Mouse (Mus musculus) embryonic facial prominence, embryonic 12.5 days (tissue): ENCODE measurements at regions not wholly inside any gene's neighbourhood (a gene's known extent, or its start where the extent isn't known, plus 50 kb on each side); places are given as distances from the start of the nearest gene placed in this dataset.

ENCODE experiments used
- ATAC-seq: fragments of 200-750 bp; cut with Nextera tagmentation; 2 replicates; pipeline ENCODE4 v1.8.0; 2017; ENCODE audit not compliant: insufficient number of reproducible peaks, insufficient read depth, low FRiP score, low TSS enrichment
- H3K27ac ChIP-seq: fragments of 300-500 bp; sonication (generic); 2 replicates; pipeline ENCODE4 v1.5.1; 2016; ENCODE audit warnings: mild to moderate bottlenecking
- H3K27me3 ChIP-seq: fragments of 300-500 bp; sonication (generic); 2 replicates; pipeline ENCODE4 v1.6.1; 2016; ENCODE audit warnings: mild to moderate bottlenecking, moderate library complexity
- H3K36me3 ChIP-seq: fragments of 300-500 bp; sonication (generic); 2 replicates; pipeline ENCODE4 v1.6.1; 2016; ENCODE audit warnings: mild to moderate bottlenecking
- H3K4me1 ChIP-seq: fragments of 300-500 bp; sonication (generic); 2 replicates; pipeline ENCODE4 v1.6.1; 2016
- H3K4me2 ChIP-seq: fragments of 300-500 bp; sonication (generic); replicated peaks from 2 replicates; pipeline ENCODE4 v1.6.1; 2016; ENCODE audit warnings: mild to moderate bottlenecking, moderate library complexity
- H3K4me3 ChIP-seq: fragments of 300-500 bp; sonication (generic); 2 replicates; pipeline ENCODE4 v1.5.1; 2016; ENCODE audit warnings: mild to moderate bottlenecking
- H3K9ac ChIP-seq: fragments of 300-500 bp; sonication (generic); 2 replicates; pipeline ENCODE4 v1.6.1; 2016; ENCODE audit warnings: mild to moderate bottlenecking, moderate library complexity
- H3K9me3 ChIP-seq: fragments of 300-500 bp; sonication (generic); 2 replicates; pipeline ENCODE4 v1.6.1; 2016; ENCODE audit warnings: mild to moderate bottlenecking, moderate library complexity
- WGBS: fragments of 180-500 bp; shearing (Covaris S2); methylation state at CpG from one replicate; pipeline ENCODE4 v1.1.7; 2016; 5-methylcytosine and 5-hydroxymethylcytosine counted together

GRCm38 (mm10) chr13:28618961-28619360 is 334.6 kb downstream of the Sox4 start:
- Histone ChIP-seq H3K36me3 (no peaks in the 10 kb centered on the region), H3K4me1 (no peaks in the 10 kb centered on the region), H3K4me3 (no peak overlapping the region), H3K4me2 (no peak overlapping the region), H3K27ac (no peak overlapping the region), H3K27me3 (no peaks in the 10 kb centered on the region), H3K9ac (no peak overlapping the region), H3K9me3 (no peaks in the 10 kb centered on the region)
- 16% methylated on average over 3 of the region's 3 CpGs for WGBS
- no peak for ATAC-seq

GRCm38 (mm10) chr13:28617503-28617902 is 336.0 kb downstream of the Sox4 start:
- Histone ChIP-seq H3K4me3 (no peak overlapping the region), H3K36me3 (no peaks in the 10 kb centered on the region), H3K9ac (no peak overlapping the region), H3K9me3 (no peaks in the 10 kb centered on the region), H3K27me3 (no peaks in the 10 kb centered on the region), H3K4me1 (no peaks in the 10 kb centered on the region), H3K4me2 (no peak overlapping the region), H3K27ac (no peak overlapping the region)
- ATAC-seq, result no peak
- WGBS, result 97% methylated on average over 4 of the region's 4 CpGs

- Histone ChIP-seq H3K27me3 (no peaks in the 10 kb centered on the region), H3K9ac (no peak overlapping the region), H3K36me3 (no peaks in the 10 kb centered on the region), H3K9me3 (no peaks in the 10 kb centered on the region), H3K27ac (no peak overlapping the region), H3K4me3 (no peak overlapping the region), H3K4me1 (no peaks in the 10 kb centered on the region), H3K4me2 (no peak overlapping the region)
- no peak for ATAC-seq
- 85% methylated on average over 9 of the region's 9 CpGs for WGBS
Measured at GRCm38 (mm10) chr13:28616645-28617381, 336.7 kb downstream of the Sox4 start.

- WGBS, result 43% methylated on average over 6 of the region's 6 CpGs
- peaks cover 16% of the 10 kb centered on the region; the same call in 1 of the 2 replicates for H3K4me1 ChIP-seq
- H3K4me2 ChIP-seq, result no peak overlapping the region
- no peak overlapping the region for H3K9ac ChIP-seq
- no peaks in the 10 kb centered on the region for H3K9me3 ChIP-seq
- no peaks in the 10 kb centered on the region for H3K36me3 ChIP-seq
- H3K4me3 ChIP-seq, result no peak overlapping the region
- ATAC-seq, result no peak
- H3K27ac ChIP-seq, result no peak overlapping the region; the same call in 1 of the 2 replicates
- H3K27me3 ChIP-seq, result no peaks in the 10 kb centered on the region
Measured at GRCm38 (mm10) chr13:28607551-28608114, 345.9 kb downstream of the Sox4 start.

- Histone ChIP-seq H3K4me2 (no peak overlapping the region), H3K4me1 (peaks cover 16% of the 10 kb centered on the region; the same call in 1 of the 2 replicates), H3K4me3 (no peak overlapping the region), H3K9me3 (no peaks in the 10 kb centered on the region), H3K36me3 (no peaks in the 10 kb centered on the region), H3K27me3 (no peaks in the 10 kb centered on the region), H3K9ac (no peak overlapping the region), H3K27ac (no peak overlapping the region)
- ATAC-seq, result no peak
- WGBS, result 96% methylated on average over 1 of the region's 1 CpGs
Measured at GRCm38 (mm10) chr13:28606651-28607050, 346.9 kb downstream of the Sox4 start.

GRCm38 (mm10) chr13:28605833-28606232 is 347.7 kb downstream of the Sox4 start:
- no peaks in the 10 kb centered on the region for H3K9me3 ChIP-seq
- WGBS, result 74% methylated on average over 1 of the region's 1 CpGs
- ATAC-seq, result no peak

GRCm38 (mm10) chr13:28604016-28604415 is 346.7 kb downstream of the Gm11361 start:
- Histone ChIP-seq H3K9me3 (no peaks in the 10 kb centered on the region), H3K4me1 (peaks cover 22% of the 10 kb centered on the region; the same call in 1 of the 2 replicates), H3K27me3 (no peaks in the 10 kb centered on the region), H3K4me2 (no peak overlapping the region), H3K9ac (no peak overlapping the region), H3K36me3 (no peaks in the 10 kb centered on the region), H3K4me3 (no peak overlapping the region), H3K27ac (no peak overlapping the region)
- WGBS, result 42% methylated on average over 6 of the region's 6 CpGs
- ATAC-seq, result no peak

More at GRCm38 (mm10) chr13:28605833-28606232, 347.7 kb downstream of the Sox4 start:
- Histone ChIP-seq H3K4me1 (peaks cover 18% of the 10 kb centered on the region; the same call in 1 of the 2 replicates), H3K27ac (no peak overlapping the region), H3K36me3 (no peaks in the 10 kb centered on the region), H3K4me2 (no peak overlapping the region), H3K4me3 (no peak overlapping the region), H3K9ac (no peak overlapping the region), H3K27me3 (no peaks in the 10 kb centered on the region)

- H3K9ac ChIP-seq, result no peak overlapping the region
- WGBS, result 54% methylated on average over 5 of the region's 5 CpGs
- H3K36me3 ChIP-seq, result no peaks in the 10 kb centered on the region
- H3K27ac ChIP-seq, result no peak overlapping the region
- no peaks in the 10 kb centered on the region for H3K27me3 ChIP-seq
- no peak overlapping the region for H3K4me2 ChIP-seq
- no peak for ATAC-seq
- H3K4me3 ChIP-seq, result no peak overlapping the region
- H3K4me1 ChIP-seq, result peaks cover 15% of the 10 kb centered on the region; the same call in 1 of the 2 replicates
- no peaks in the 10 kb centered on the region for H3K9me3 ChIP-seq
Measured at GRCm38 (mm10) chr13:28600792-28601191, 343.5 kb downstream of the Gm11361 start.

GRCm38 (mm10) chr13:28596367-28596766 is 339.0 kb downstream of the Gm11361 start:
- H3K27me3 ChIP-seq, result no peaks in the 10 kb centered on the region
- H3K4me1 ChIP-seq, result peaks cover 6% of the 10 kb centered on the region; the same call in 1 of the 2 replicates
- WGBS, result 86% methylated on average over 2 of the region's 2 CpGs
- no peak overlapping the region for H3K4me2 ChIP-seq
- no peak overlapping the region for H3K4me3 ChIP-seq
- H3K36me3 ChIP-seq, result no peaks in the 10 kb centered on the region
- no peak overlapping the region for H3K27ac ChIP-seq
- H3K9ac ChIP-seq, result no peak overlapping the region
- ATAC-seq, result no peak
- H3K9me3 ChIP-seq, result no peaks in the 10 kb centered on the region

GRCm38 (mm10) chr13:28592176-28592575 is 334.8 kb downstream of the Gm11361 start:
- no peaks in the 10 kb centered on the region for H3K36me3 ChIP-seq
- no peak overlapping the region for H3K4me3 ChIP-seq
- ATAC-seq, result no peak
- no peaks in the 10 kb centered on the region for H3K4me1 ChIP-seq
- H3K27ac ChIP-seq, result no peak overlapping the region
- no peak overlapping the region for H3K4me2 ChIP-seq
- H3K27me3 ChIP-seq, result no peaks in the 10 kb centered on the region
- WGBS, result 90% methylated on average over 1 of the region's 1 CpGs
- H3K9me3 ChIP-seq, result no peaks in the 10 kb centered on the region
- no peak overlapping the region for H3K9ac ChIP-seq

GRCm38 (mm10) chr13:28587977-28588376 is 330.6 kb downstream of the Gm11361 start:
- Histone ChIP-seq H3K27ac (no peak overlapping the region), H3K4me2 (no peak overlapping the region), H3K4me3 (no peak overlapping the region), H3K27me3 (no peaks in the 10 kb centered on the region), H3K9ac (no peak overlapping the region), H3K4me1 (no peaks in the 10 kb centered on the region; the same call in 1 of the 2 replicates), H3K9me3 (no peaks in the 10 kb centered on the region), H3K36me3 (no peaks in the 10 kb centered on the region)
- WGBS, result 94% methylated on average over 5 of the region's 5 CpGs
- ATAC-seq, result no peak

- H3K27ac ChIP-seq, result no peak overlapping the region
- no peaks in the 10 kb centered on the region for H3K9me3 ChIP-seq
- no peak overlapping the region for H3K9ac ChIP-seq
- H3K4me2 ChIP-seq, result no peak overlapping the region
- no peak overlapping the region for H3K4me3 ChIP-seq
- WGBS, result 90% methylated on average over 7 of the region's 7 CpGs
- no peak for ATAC-seq
- H3K4me1 ChIP-seq, result no peaks in the 10 kb centered on the region; the same call in 1 of the 2 replicates
- H3K36me3 ChIP-seq, result no peaks in the 10 kb centered on the region
- no peaks in the 10 kb centered on the region for H3K27me3 ChIP-seq
Measured at GRCm38 (mm10) chr13:28586693-28587092, 329.4 kb downstream of the Gm11361 start.
